Mouse (Mus musculus) heart, embryonic 13.5 days (tissue): Measurements from ENCODE around the gene Tnnt1. TPM values are rescaled to one million over a fixed set of nuclear protein-coding genes. Genes with fewer than 3 reads are reported as not detected.
A peak's percentile ranks its signal among the peaks of the same experiment; 100 is the strongest.

Source experiments
- ATAC-seq: fragments of 200-750 bp; cut with Nextera tagmentation; 2 replicates; pipeline ENCODE4 v1.8.0; 2017; ENCODE audit warnings: moderate TSS enrichment; ENCODE audit not compliant: insufficient number of reproducible peaks, low FRiP score, low TSS enrichment; ENCODE audit errors: extremely low read depth
- H3K27ac ChIP-seq: fragments of 300-500 bp; sonication (generic); replicated peaks from 2 replicates; pipeline ENCODE4 v1.5.1; 2015; ENCODE audit warnings: moderate library complexity, mild to moderate bottlenecking, inconsistent platforms
- H3K27me3 ChIP-seq: fragments of 300-500 bp; sonication (generic); replicated peaks from 2 replicates; pipeline ENCODE4 v1.6.1; 2015; ENCODE audit warnings: mild to moderate bottlenecking, inconsistent platforms
- H3K36me3 ChIP-seq: fragments of 300-500 bp; sonication (generic); 2 replicates; pipeline ENCODE4 v1.6.1; 2015; ENCODE audit warnings: mild to moderate bottlenecking, inconsistent platforms
- H3K4me1 ChIP-seq: fragments of 300-500 bp; sonication (generic); 2 replicates; pipeline ENCODE4 v1.6.1; 2015; ENCODE audit warnings: inconsistent platforms
- H3K4me2 ChIP-seq: fragments of 300-500 bp; sonication (generic); 2 replicates; pipeline ENCODE4 v1.6.1; 2015; ENCODE audit warnings: inconsistent platforms, mild to moderate bottlenecking, moderate library complexity
- H3K4me3 ChIP-seq: fragments of 300-500 bp; sonication (generic); 2 replicates; pipeline ENCODE4 v1.5.1; 2015; ENCODE audit warnings: moderate library complexity, mild to moderate bottlenecking, inconsistent platforms
- H3K9ac ChIP-seq: fragments of 300-500 bp; sonication (generic); 2 replicates; pipeline ENCODE4 v1.6.1; 2015; ENCODE audit warnings: inconsistent platforms, mild to moderate bottlenecking, moderate library complexity
- H3K9me3 ChIP-seq: fragments of 300-500 bp; sonication (generic); 2 replicates; pipeline ENCODE4 v1.6.1; 2016; ENCODE audit warnings: inconsistent platforms
- WGBS: fragments of 180-500 bp; shearing (Covaris S2); methylation state at CpG from one replicate; pipeline ENCODE4 v1.1.7; 2015; ENCODE audit warnings: mixed read lengths; 5-methylcytosine and 5-hydroxymethylcytosine counted together
- polyA plus RNA-seq: library from polyadenylated mRNA; unstranded; fragments of >200 nt; fragmentation: Nextera tagmentation; extraction: Ambion mirVana; gene quantifications from 2 replicates; pipeline ENCODE4 v1.2.1, GENCODE M21; 2015

The Tnnt1 gene
- polyA plus RNA-seq, 1 experiment from 2014 or later = 610 TPM

DNA sequence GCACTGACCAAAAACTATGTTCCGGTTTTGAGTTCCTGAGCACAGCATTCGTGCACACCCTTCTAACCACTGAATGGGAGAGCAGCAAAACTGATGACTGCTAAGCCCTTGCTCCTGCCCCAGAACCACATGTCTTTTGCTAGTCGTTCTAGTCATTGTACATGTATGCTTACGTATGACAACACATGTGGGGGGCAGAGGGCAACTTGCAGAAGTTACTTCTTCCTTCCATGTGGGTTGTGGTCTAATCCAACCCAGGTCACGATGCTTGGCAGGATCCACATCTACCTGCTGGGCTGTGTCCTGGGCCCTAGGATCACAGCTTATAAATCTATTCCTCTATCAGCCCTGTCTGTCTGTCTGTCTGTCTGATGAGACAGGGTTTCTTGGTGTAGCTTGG is 12.3 kb downstream of the Tnnt1 start:
- Histone ChIP-seq H3K9me3 (no peaks in the 10 kb centered on the region), H3K4me2 (no peak overlapping the region), H3K4me1 (peaks cover 48% of the 10 kb centered on the region), H3K36me3 (peaks cover 16% of the 10 kb centered on the region), H3K27me3 (no peaks in the 10 kb centered on the region), H3K4me3 (no peak overlapping the region), H3K27ac (peak overlapping the region; percentile 58), H3K9ac (no peak overlapping the region)
- WGBS = 73% methylated on average over 5 of the region's 5 CpGs
- ATAC-seq = no peak

DNA sequence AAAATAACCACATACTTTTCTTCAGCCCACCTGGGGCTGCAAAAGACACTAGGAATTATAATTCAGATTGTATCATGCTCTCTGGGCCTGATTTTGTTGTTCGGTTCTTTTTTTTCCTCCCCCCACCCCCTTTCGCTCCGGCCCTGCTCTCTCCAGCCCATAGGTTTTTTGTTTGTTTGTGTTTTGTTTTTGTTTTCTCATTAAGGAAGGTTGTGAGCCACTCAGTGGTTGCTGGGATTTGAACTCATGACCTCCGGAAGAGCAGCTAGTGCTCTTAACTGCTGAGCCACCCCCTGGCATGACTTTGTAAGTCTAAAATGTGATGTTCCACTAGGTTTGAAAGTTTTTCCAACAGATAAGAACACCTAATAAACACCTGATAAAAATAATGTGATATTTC is 13.1 kb downstream of the Tnnt1 start:
- 71% methylated on average over 4 of the region's 4 CpGs for WGBS
- Histone ChIP-seq H3K36me3 (peaks cover 14% of the 10 kb centered on the region), H3K9me3 (no peaks in the 10 kb centered on the region), H3K4me2 (peak overlapping the region; percentile 94; the same call in 1 of the 2 replicates), H3K27ac (peak overlapping the region; percentile 85; the same call in 1 of the 2 replicates), H3K27me3 (no peaks in the 10 kb centered on the region), H3K4me3 (no peak overlapping the region), H3K4me1 (peaks cover 48% of the 10 kb centered on the region), H3K9ac (no peak overlapping the region)
- ATAC-seq = no peak

DNA sequence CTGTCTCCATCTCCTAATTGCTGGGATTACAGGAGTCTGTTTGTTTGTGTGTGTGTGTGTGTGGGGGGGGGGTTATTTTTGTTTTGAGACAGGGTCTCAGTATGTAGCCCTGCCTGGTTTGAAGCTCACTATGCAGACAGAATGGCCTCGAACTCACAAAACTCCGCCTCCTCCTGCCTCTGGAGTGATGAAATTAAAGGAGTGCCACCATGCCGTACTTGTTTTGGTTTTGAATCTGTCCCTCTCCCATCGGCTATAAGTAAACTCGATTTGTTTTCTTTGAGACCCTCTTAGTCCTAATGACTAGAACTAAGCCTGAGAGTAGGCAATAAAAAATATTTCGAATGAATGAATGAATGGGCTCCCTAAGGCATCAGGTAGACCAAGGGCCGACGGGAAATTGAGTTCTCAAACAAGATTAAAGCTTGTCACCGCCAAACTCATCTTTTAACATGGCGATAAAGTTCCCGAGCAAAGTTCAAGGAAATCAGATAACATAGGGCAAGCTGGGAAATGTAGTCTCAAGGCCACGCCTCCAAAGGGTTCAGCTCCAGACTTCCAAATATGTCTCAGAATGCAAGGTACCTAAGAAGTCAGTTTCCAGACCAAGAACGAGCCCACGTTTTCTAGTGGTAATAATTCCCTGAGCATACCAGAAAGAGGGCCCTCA is 13.6 kb downstream of the Tnnt1 start:
- WGBS = 7% methylated on average over 14 of the region's 14 CpGs
- ATAC-seq = no peak
- H3K27ac ChIP-seq = peak overlapping the region; percentile 85
- H3K36me3 ChIP-seq = peaks cover 14% of the 10 kb centered on the region
- H3K4me2 ChIP-seq = peak overlapping the region; percentile 94
- peak overlapping the region; percentile 90 for H3K4me3 ChIP-seq
- peaks cover 54% of the 10 kb centered on the region for H3K4me1 ChIP-seq
- H3K9me3 ChIP-seq = no peaks in the 10 kb centered on the region
- peak overlapping the region; percentile 98 for H3K9ac ChIP-seq
- H3K27me3 ChIP-seq = no peaks in the 10 kb centered on the region

DNA sequence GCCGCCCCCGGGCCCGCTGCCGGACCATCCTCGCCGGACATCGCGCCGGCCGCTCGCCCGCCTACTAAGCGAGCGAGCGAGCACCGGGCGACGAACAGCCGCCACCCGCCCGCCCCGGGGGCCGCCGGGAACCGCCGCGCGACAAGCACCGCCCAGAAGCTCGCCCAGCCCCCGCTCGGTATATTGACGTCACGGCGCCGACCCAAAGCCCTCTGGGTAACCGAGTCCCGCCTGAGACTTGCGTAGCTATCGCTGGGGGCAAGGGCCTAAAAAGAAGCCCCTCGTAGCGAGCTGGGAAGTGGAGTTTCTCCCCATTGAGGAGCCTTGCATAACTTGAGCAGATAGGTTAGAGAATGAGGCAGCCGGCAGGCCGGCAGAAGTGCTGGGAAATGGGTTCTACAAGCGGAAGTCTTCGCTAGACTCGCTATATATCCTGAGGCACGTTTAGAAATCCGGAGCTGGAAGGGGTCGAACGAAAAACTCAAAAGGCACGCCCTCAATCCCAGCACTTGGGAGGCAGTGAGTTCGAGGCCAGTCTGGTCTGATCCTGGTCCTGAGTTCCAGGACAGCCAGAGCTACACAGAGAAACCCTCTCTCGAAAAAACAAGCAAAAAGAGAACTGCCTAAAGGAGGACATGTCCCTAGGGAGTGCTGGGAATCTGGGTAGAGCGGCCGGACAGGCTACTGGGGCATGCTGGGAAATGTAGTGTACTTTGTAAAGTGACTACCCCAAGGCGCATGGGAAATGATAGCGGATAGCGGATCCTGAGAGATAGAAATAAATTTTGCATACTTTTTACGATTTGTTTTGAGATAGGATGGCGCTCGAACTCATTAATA is 14.4 kb downstream of the Tnnt1 start, which contains the start of gene Ppp1r12c:
Ppp1r12c (minus strand) TSS at position 123 of the 840 bp plus-strand sequence.
- WGBS = under 1% methylated on average over 62 of the region's 62 CpGs
- Histone ChIP-seq H3K9ac (peak within 1 kb of the TSS; percentile 98), H3K9me3 (no peaks in the 10 kb centered on the region), H3K4me3 (peak within 1 kb of the TSS; percentile 90), H3K4me2 (peak within 1 kb of the TSS; percentile 94), H3K36me3 (peaks cover 19% of the 10 kb centered on the region), H3K27me3 (no peaks in the 10 kb centered on the region), H3K27ac (peak within 1 kb of the TSS; percentile 85), H3K4me1 (peaks cover 60% of the 10 kb centered on the region)
- peak; percentile 88 for ATAC-seq

DNA sequence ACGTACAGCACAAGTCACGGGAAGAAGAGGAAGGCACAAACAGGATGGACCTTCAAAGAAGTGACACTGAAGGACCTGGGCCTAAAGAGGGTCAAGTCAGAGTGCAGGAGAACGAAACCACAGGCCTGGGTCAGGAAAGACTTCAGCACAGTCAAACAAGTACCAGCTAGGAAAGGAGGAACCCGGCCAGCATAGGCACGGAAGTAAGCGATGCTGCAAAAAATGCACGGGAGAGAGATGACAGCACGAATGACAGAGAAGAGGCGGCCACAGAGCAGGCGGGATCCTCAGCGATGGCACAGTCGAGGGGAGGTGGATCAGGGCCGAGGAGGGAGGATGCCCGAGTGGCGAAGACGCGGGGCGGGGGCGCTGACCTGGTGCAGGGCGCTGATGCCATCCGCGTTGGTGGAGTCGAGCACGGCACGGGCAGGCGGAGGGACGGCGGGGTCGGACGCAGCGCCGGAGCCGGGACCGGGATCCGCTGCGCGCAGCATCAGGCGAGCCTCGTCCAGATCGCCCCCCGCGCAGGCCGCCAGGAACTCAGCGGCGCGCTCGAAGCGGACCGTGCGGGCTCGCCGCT is 15.2 kb downstream of the Tnnt1 start:
- peaks cover 22% of the 10 kb centered on the region for H3K36me3 ChIP-seq
- no peaks in the 10 kb centered on the region for H3K9me3 ChIP-seq
- H3K9ac ChIP-seq = peak overlapping the region; percentile 98
- peak overlapping the region; percentile 85 for H3K27ac ChIP-seq
- H3K4me3 ChIP-seq = peak overlapping the region; percentile 90
- H3K4me2 ChIP-seq = peak overlapping the region; percentile 94
- WGBS = under 1% methylated on average over 46 of the region's 52 CpGs
- no peaks in the 10 kb centered on the region for H3K27me3 ChIP-seq
- peaks cover 60% of the 10 kb centered on the region for H3K4me1 ChIP-seq
- ATAC-seq = peak; percentile 19

DNA sequence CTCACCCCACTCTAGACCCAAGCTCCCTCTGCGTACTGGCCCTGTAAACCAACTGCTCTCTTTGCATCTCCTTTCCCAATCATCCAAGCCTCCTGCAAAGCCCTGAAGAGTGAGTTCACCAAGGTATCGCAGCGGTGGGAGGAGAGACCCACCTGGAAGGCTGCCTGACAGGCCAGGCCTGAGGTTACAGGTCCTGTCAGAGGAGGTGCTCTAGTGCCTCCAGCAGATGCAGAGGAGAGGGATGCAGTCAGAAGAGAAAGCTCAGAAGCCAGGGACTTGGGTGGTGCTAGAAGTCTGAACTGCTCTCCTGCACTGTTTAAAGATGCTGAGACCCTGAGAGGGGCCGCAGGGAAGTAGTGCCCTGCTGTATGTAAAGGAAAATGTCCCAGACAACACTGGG is 17.1 kb downstream of the Tnnt1 start:
- H3K4me1 ChIP-seq = peaks cover 52% of the 10 kb centered on the region
- H3K9me3 ChIP-seq = no peaks in the 10 kb centered on the region
- H3K4me3 ChIP-seq = peak overlapping the region; percentile 90
- peak overlapping the region; percentile 66 for H3K27ac ChIP-seq
- 69% methylated on average over 4 of the region's 4 CpGs for WGBS
- no peak for ATAC-seq
- no peaks in the 10 kb centered on the region for H3K27me3 ChIP-seq
- peak overlapping the region; percentile 94 for H3K4me2 ChIP-seq
- H3K9ac ChIP-seq = peak overlapping the region; percentile 98
- H3K36me3 ChIP-seq = peaks cover 38% of the 10 kb centered on the region

DNA sequence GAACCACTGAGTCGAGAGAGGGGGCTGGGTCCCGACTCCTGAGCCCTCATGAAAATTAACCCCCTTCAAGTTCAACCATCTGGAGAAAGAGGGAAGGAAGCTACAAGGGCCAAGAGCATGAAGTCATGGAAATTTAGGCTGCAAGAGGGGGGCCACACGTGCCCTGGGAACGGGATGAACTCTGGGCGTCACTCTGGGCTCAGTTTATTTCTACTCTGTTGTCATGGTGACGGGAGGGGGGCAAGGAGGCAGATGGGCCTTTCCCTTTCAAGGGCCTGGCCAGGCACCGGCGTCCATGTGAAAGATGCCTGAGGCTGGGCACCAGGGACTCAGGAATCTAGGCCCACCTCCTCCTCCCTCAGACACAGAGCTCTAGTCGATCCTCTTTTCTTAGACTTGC is 17.9 kb downstream of the Tnnt1 start:
- peak overlapping the region; percentile 90 for H3K4me3 ChIP-seq
- ATAC-seq = no peak
- peak overlapping the region; percentile 94 for H3K4me2 ChIP-seq
- peaks cover 45% of the 10 kb centered on the region for H3K36me3 ChIP-seq
- peak overlapping the region; percentile 66 for H3K27ac ChIP-seq
- H3K4me1 ChIP-seq = peaks cover 55% of the 10 kb centered on the region
- no peaks in the 10 kb centered on the region for H3K9me3 ChIP-seq
- WGBS = 17% methylated on average over 9 of the region's 9 CpGs
- peak overlapping the region; percentile 98 for H3K9ac ChIP-seq
- no peaks in the 10 kb centered on the region for H3K27me3 ChIP-seq

DNA sequence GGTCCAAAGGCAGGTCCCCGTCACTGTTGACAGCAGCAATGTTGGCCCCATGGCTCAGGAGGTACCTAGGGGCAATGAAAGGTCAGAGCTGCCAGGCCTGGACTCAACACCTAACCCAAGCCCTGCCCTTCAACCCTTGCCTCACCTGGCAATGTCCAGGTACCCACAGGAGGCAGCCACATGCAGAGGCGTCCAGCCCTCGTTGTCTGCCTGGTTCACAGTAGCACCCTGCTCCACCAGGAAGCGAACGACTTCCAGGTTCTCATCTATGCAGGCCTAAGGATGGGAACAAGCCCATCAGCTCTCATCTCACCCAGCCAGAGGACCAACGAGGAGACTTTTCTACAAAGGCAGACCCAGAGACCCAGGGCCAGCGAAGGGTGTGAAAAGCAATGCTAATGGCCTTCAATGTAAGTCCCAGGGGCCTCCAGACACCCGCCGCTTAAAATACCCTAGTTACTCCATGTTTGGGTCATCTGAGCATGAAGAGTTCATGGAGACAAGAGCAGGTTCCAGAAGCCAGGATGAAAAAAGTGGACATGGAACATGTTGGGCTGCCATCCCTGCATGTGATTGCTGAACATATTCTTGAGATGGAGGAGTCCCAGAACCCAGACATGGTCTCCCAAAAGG is 18.8 kb downstream of the Tnnt1 start:
- 82% methylated on average over 9 of the region's 9 CpGs for WGBS

DNA sequence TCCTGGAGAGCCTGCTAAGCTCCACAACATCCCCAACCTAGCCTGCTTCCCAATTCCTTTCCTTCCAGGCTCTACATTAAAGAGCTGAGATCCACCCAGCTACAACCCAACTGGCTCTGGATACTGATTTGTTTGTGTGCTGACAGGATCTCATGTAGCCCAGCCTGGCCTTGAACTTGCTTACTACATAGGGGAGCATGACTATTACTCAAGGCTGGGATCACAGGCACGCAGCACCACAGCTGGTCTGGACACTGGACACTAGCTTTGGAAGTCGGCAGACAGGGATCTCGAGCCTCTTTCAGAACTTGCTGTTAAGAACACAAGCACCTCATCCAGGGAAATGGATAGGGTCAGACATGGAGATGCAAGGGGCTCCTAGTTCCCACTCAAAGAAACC is 19.7 kb downstream of the Tnnt1 start:
- Histone ChIP-seq H3K4me2 (no peak overlapping the region), H3K9ac (no peak overlapping the region), H3K4me3 (no peak overlapping the region), H3K27ac (no peak overlapping the region), H3K27me3 (no peaks in the 10 kb centered on the region), H3K36me3 (peaks cover 63% of the 10 kb centered on the region), H3K4me1 (peaks cover 63% of the 10 kb centered on the region), H3K9me3 (no peaks in the 10 kb centered on the region)
- WGBS = 93% methylated on average over 3 of the region's 3 CpGs
- no peak for ATAC-seq

More for the DNA sequence above, 18.8 kb downstream of the Tnnt1 start:
- H3K4me2 ChIP-seq = 0 out of 2 replicates have a peak overlapping the region, but pooled peaks have one; percentile 94
- no peak for ATAC-seq
- no peaks in the 10 kb centered on the region for H3K27me3 ChIP-seq
- peaks cover 58% of the 10 kb centered on the region for H3K4me1 ChIP-seq
- H3K4me3 ChIP-seq = no peak overlapping the region
- H3K9ac ChIP-seq = peak overlapping the region; percentile 98; the same call in 1 of the 2 replicates
- peak overlapping the region; percentile 66; the same call in 1 of the 2 replicates for H3K27ac ChIP-seq
- no peaks in the 10 kb centered on the region for H3K9me3 ChIP-seq
- peaks cover 54% of the 10 kb centered on the region for H3K36me3 ChIP-seq

DNA sequence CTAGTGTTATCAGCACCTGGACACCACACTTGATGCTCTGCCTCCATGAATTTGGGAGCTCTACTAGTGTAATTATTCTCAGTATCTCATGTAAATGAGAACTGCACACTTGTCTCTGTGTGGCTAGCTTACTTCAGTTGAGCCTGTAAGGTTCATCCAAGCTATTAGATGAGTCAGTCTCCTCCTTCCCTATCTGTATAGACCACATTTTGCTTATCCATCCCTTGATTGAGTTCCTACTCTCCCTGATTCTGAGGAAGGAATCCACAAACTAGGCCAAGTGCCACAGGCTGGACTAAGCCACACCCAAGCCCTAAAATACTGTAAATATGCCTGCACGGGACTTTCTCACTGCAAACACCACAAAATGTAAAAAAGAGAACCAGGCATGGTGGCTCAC is 22.2 kb downstream of the Tnnt1 start:
- 73% methylated on average over 1 of the region's 1 CpGs for WGBS
- no peak overlapping the region for H3K27ac ChIP-seq
- ATAC-seq = no peak
- no peak overlapping the region for H3K9ac ChIP-seq
- H3K36me3 ChIP-seq = peaks cover 81% of the 10 kb centered on the region
- H3K9me3 ChIP-seq = no peaks in the 10 kb centered on the region
- no peak overlapping the region for H3K4me3 ChIP-seq
- H3K27me3 ChIP-seq = no peaks in the 10 kb centered on the region
- no peak overlapping the region for H3K4me2 ChIP-seq
- peaks cover 56% of the 10 kb centered on the region for H3K4me1 ChIP-seq
